Comparison of ENCODE assay signal across 25 mouse cellular contexts in the genomic region with DNA sequence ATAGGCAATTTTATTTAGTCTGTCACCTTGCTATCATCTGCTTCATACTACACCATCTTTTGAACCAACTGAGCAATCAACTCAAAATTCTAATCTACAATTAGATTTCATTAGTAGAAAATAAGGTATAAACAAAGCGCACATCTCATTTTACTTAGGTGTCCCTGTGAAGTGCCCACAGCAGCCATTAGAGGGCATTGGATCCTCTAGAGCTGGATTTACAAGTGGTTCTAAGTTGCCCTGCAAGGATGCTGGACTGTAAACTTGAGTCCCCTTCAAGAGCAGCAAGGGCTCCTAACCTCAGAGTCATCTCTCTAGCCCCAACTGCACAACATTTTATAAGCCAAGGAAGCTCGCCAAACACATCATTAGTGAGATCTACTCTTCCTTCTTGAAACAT.
DNase-seq lines count a peak whose midpoint lies in the region; ATAC-seq and TF ChIP-seq lines count a peak whose summit lies in the region.
"Had no signal": no experiment of that assay in that cellular context is flagged by ENCODE, and none has a peak within 500 bp of the region (broad histone marks: within the 10 kb centered on the region; RNA-seq: fewer than 3 reads in every experiment).

No protein-coding gene starts in this region.

- no peaks in the 10 kb centered on the region for H3K4me1 ChIP-seq in kidney, postnatal 0 days (replicated peaks; ENCODE audit: insufficient read depth, low read length)
- no peaks in the 10 kb centered on the region for H3K4me1 ChIP-seq in lung, postnatal 0 days (ENCODE audit: insufficient read depth, low read depth, low read length)
- no peaks in the 10 kb centered on the region for H3K4me1 ChIP-seq in embryonic facial prominence, embryonic 14.5 days (ENCODE audit: control insufficient read depth, insufficient read depth, low read length)
- H3K4me1 ChIP-seq: forebrain, embryonic 12.5 days; heart, embryonic 15.5 days; hindbrain, embryonic 13.5 days; lung, embryonic 15.5 days had no signal

- no peak for ATAC-seq in kidney, postnatal 0 days (replicated peaks; ENCODE audit: low FRiP score, low read depth)
- no peak for ATAC-seq in lung, postnatal 0 days
- ATAC-seq in embryonic facial prominence, embryonic 14.5 days (ENCODE audit: low read depth) = no peak
- ATAC-seq: activated CD4-positive, CD25-positive, alpha-beta regulatory T cell, adult 4 months had no signal

- no peak overlapping the region for H3K9ac ChIP-seq in kidney, postnatal 0 days (ENCODE audit: low read depth, low read length)
- H3K9ac ChIP-seq in lung, postnatal 0 days (replicated peaks; ENCODE audit: low read depth) = no peak overlapping the region
- no peak overlapping the region for H3K9ac ChIP-seq in embryonic facial prominence, embryonic 14.5 days (ENCODE audit: low read depth, low read length)
- H3K9ac ChIP-seq: forebrain, embryonic 12.5 days; heart, embryonic 15.5 days; hindbrain, embryonic 13.5 days; limb, embryonic 15.5 days; liver, embryonic 14.5 days; lung, embryonic 15.5 days had no signal

- H3K4me3 ChIP-seq in gastrocnemius, adult 2 months = no peak overlapping the region
- H3K4me3 ChIP-seq in kidney, postnatal 0 days (replicated peaks; ENCODE audit: low read depth, low read length) = no peak overlapping the region
- no peak overlapping the region for H3K4me3 ChIP-seq in lung, postnatal 0 days (ENCODE audit: low read depth, low read length)
- no peak overlapping the region for H3K4me3 ChIP-seq in embryonic facial prominence, embryonic 14.5 days (ENCODE audit: low read depth, low read length)
- H3K4me3 ChIP-seq: forebrain, embryonic 12.5 days; heart, embryonic 15.5 days; hindbrain, embryonic 13.5 days; limb, embryonic 15.5 days; lung, embryonic 15.5 days had no signal

- H3K9me3 ChIP-seq in kidney, postnatal 0 days (replicated peaks; ENCODE audit: low read length) = no peaks in the 10 kb centered on the region
- no peaks in the 10 kb centered on the region for H3K9me3 ChIP-seq in lung, postnatal 0 days (ENCODE audit: low read length)
- no peaks in the 10 kb centered on the region for H3K9me3 ChIP-seq in embryonic facial prominence, embryonic 14.5 days (ENCODE audit: control insufficient read depth, low read length)
- H3K9me3 ChIP-seq: forebrain, embryonic 12.5 days; heart, embryonic 15.5 days; hindbrain, embryonic 13.5 days; limb, embryonic 15.5 days; lung, embryonic 15.5 days had no signal

- no peaks in the 10 kb centered on the region for H3K27me3 ChIP-seq in kidney, postnatal 0 days (ENCODE audit: insufficient read depth, low read length)
- H3K27me3 ChIP-seq in lung, postnatal 0 days (replicated peaks; ENCODE audit: insufficient read depth, low read length) = no peaks in the 10 kb centered on the region
- H3K27me3 ChIP-seq in embryonic facial prominence, embryonic 14.5 days (replicated peaks; ENCODE audit: control insufficient read depth, insufficient read depth, low read length) = no peaks in the 10 kb centered on the region
- H3K27me3 ChIP-seq: CH12.LX; forebrain, embryonic 12.5 days; heart, embryonic 15.5 days; hindbrain, embryonic 13.5 days; limb, embryonic 15.5 days; lung, embryonic 15.5 days had no signal

- H3K27ac ChIP-seq in gastrocnemius, adult 2 months = no peak overlapping the region
- no peak overlapping the region for H3K27ac ChIP-seq in kidney, postnatal 0 days
- H3K27ac ChIP-seq in lung, postnatal 0 days (ENCODE audit: low read length) = no peak overlapping the region
- H3K27ac ChIP-seq in embryonic facial prominence, embryonic 14.5 days (replicated peaks; ENCODE audit: low read depth, low read length) = no peak overlapping the region
- H3K27ac ChIP-seq: forebrain, embryonic 12.5 days; heart, embryonic 15.5 days; hindbrain, embryonic 13.5 days; limb, embryonic 15.5 days; liver, embryonic 14.5 days; lung, embryonic 15.5 days had no signal

- no peaks in the 10 kb centered on the region for H3K36me3 ChIP-seq in kidney, postnatal 0 days (ENCODE audit: insufficient read depth, low read length)
- no peaks in the 10 kb centered on the region for H3K36me3 ChIP-seq in lung, postnatal 0 days (ENCODE audit: insufficient read depth, low read length)
- H3K36me3 ChIP-seq in embryonic facial prominence, embryonic 14.5 days (ENCODE audit: control insufficient read depth, insufficient read depth, low read length) = no peaks in the 10 kb centered on the region
- H3K36me3 ChIP-seq: forebrain, embryonic 12.5 days; G1E; heart, embryonic 15.5 days; hindbrain, embryonic 13.5 days; limb, embryonic 15.5 days; lung, embryonic 15.5 days had no signal

- TF ChIP-seq EP300 in lung, postnatal 0 days (IDR thresholded peaks at IDR 0.05) = no peak

- intact Hi-C loops in gastrocnemius, adult 2 months (cut with DNase I) = no loop called here

- DNase-seq in gastrocnemius, adult 2 months = no peak
- DNase-seq in gastrocnemius, postnatal 25 days = no peak
- peak; percentile 47 for DNase-seq in kidney, postnatal 0 days (ENCODE audit: low spot score)
- no peak for DNase-seq in kidney, postnatal 4 days
- DNase-seq in lung, postnatal 0 days (ENCODE audit: low spot score) = no peak
- DNase-seq in lung, postnatal 14 days = no peak
- DNase-seq in embryonic facial prominence, embryonic 14.5 days (ENCODE audit: low spot score) = peak; percentile 31
- DNase-seq in frontal cortex, postnatal 10 days (ENCODE audit: low spot score in 2 of 2) = no peak
- DNase-seq: adrenal gland, postnatal 10 days; B cell, adult 2 months; cerebellum, adult 8-10 months; cerebellum, postnatal 36 days; gastrocnemius, postnatal 10 days; heart, adult 18-20 months; heart, postnatal 36 days had no signal

- peak; percentile 18; the same call in 1 of the 2 replicates for TF ChIP-seq CTCF in gastrocnemius, adult 2 months (IDR thresholded peaks at IDR 0.05)
- peak; percentile 49 for TF ChIP-seq CTCF in kidney, postnatal 0 days (IDR thresholded peaks at IDR 0.05; ENCODE audit: low read depth)
- TF ChIP-seq CTCF in lung, postnatal 0 days (IDR thresholded peaks at IDR 0.05) = peak; percentile 28

- no peak overlapping the region for H3K4me2 ChIP-seq in kidney, postnatal 0 days (ENCODE audit: low read length)
- H3K4me2 ChIP-seq in lung, postnatal 0 days (replicated peaks; ENCODE audit: low read depth, low read length) = no peak overlapping the region
- H3K4me2 ChIP-seq in embryonic facial prominence, embryonic 14.5 days (ENCODE audit: low read depth, low read length) = no peak overlapping the region
- H3K4me2 ChIP-seq: forebrain, embryonic 12.5 days; heart, embryonic 15.5 days; hindbrain, embryonic 13.5 days; limb, embryonic 15.5 days; lung, embryonic 15.5 days; midbrain, embryonic 11.5 days had no signal

- WGBS in kidney, postnatal 0 days = 63% methylated on average over 2 of the region's 2 CpGs
- WGBS in lung, postnatal 0 days = 80% methylated on average over 2 of the region's 2 CpGs
- WGBS in embryonic facial prominence, embryonic 14.5 days = 83% methylated on average over 2 of the region's 2 CpGs

Comparison
In these comparisons a context has a peak if more than half of its experiments do, and no peak if none do; other contexts are left out.
1. DNase-seq: peak in kidney, postnatal 0 days (single experiment) and embryonic facial prominence, embryonic 14.5 days (single experiment); none in gastrocnemius, adult 2 months (single experiment), gastrocnemius, postnatal 25 days (single experiment), kidney, postnatal 4 days (0 of 2), lung, postnatal 0 days (single experiment), lung, postnatal 14 days (single experiment) and frontal cortex, postnatal 10 days (0 of 2).
2. Peak in every context shown above with its lines, with median percentiles within 50 percentile points of each other: CTCF ChIP-seq.